Mouse (Mus musculus) embryonic fibroblast, embryonic 13.5 days (primary cell): Measurements from ENCODE around the gene Zfr2.

Experiments
- CTCF ChIP-seq: IDR thresholded peaks from 2 replicates; pipeline ENCODE4 v1.5.1; 2011; ENCODE audit warnings: mild to moderate bottlenecking, control low read depth, low read length, moderate library complexity, borderline replicate concordance; ENCODE audit not compliant: insufficient read depth
- POLR2A ChIP-seq: IDR thresholded peaks from 2 replicates; pipeline ENCODE4 v1.6.1; 2011; ENCODE audit warnings: low read depth, mild to moderate bottlenecking, control low read depth, low read length, moderate library complexity

- TF ChIP-seq POLR2A, result no peak
- TF ChIP-seq CTCF, result no peak
These were observed 61.5 kb downstream of the Zfr2 start for GRCm38 (mm10) chr10:81294442-81294841.
